Mouse (Mus musculus) right cerebral cortex, postnatal 25 days (tissue): ENCODE results near the gene 1700020A23Rik.
A peak's percentile ranks its signal among the peaks of the same experiment; 100 is the strongest.

Experiments used
- DNase-seq: peaks from one replicate; pipeline ENCODE4 v3.0.0; 2022

The 1700020A23Rik gene

DNA sequence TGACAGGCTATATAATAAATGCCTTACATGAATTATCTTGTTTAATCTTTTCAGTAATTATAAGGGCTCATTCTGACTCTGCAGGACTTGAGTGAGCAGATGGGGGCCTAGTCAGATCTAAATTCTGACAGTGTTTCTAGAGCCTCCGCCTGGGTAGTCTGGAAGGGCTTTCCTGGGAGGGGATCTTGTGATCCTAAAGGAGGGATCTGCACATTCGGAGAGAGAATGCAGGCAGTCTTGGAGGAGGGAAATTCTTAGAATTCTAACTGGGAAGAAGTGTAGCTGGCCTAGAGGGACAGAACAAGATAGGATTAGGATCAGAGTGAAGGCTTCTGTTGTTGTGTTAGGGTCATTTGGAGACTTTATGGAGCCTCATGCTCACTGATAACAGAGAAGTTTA is 47.2 kb downstream of the 1700020A23Rik start:
- DNase-seq: no peak

DNA sequence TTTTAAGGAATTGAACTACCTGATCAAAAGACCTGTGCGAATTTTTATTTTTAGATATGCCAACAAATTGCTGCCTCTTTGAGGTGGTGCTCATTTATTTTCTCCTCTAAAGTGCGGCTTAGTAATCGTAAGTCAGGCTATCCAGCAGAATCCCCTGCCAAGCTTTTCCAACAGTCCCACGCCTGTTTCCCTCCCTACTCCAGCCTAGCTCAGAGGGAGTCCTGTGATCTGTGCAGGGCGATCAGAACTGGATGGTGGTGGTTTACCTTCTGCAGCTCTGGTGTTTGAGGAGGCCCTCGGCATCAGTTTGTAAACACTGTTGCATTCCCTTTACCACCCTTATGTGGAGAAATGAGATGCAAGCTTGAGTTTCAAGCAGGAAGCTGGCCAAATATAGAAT is 48.4 kb downstream of the 1700020A23Rik start:
- no peak for DNase-seq

DNA sequence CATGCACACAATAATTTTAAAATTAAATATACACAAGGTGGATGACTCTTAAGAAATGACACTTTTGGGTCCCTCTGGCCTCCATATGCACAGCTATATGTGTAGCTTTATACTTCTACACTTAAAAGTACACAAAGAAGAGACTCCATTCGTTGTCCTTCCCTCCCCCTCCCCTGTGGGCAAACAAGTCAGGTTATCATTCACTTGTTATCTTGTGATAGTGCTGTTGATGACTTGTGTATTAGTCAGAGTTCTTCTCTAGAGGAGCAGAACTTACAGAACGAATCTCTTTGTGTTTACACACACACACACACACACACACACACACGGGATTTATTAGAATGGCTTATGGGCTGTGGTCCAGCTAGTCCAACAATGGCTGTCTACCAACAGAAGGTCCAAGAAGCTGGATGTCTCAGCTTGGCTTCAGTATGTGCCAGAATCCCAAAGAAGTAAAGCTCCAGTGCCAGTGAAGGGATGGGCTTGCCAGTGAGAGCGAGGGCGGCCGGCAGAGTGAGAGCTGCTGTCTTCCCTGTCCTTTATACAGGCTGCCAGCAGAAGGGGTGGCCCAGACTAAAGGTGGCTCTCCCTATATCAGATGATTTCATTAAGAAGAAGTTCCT is 49.8 kb downstream of the 1700020A23Rik start:
- DNase-seq: peak; percentile 38
